Mouse (Mus musculus): ENCODE results near the gene Ankrd33b. TPM values are rescaled to one million over a fixed set of nuclear protein-coding genes. Genes with fewer than 3 reads are reported as not detected.

Ankrd33b gene
- polyA plus RNA-seq, 1 experiment, result 7.6 TPM

GRCm38 (mm10) chr15:31317056-31317805, 50.3 kb downstream of the Ankrd33b start:
- no peaks in the 10 kb centered on the region for H3K36me3 ChIP-seq (ENCODE audit: control insufficient read depth, insufficient read depth, low read length)
- H3K27ac ChIP-seq (ENCODE audit: control insufficient read depth, insufficient read depth, low read length), result no peak overlapping the region
- no peaks in the 10 kb centered on the region for H3K4me1 ChIP-seq (replicated peaks; ENCODE audit: control insufficient read depth, insufficient read depth, low read length)
- 90% methylated on average over 3 of the region's 3 CpGs for WGBS
- DNase-seq, result no peak
- TF ChIP-seq CTCF (IDR thresholded peaks at IDR 0.05; ENCODE audit: borderline replicate concordance, control insufficient read depth, extremely low read depth, insufficient read depth, low read length, poor library complexity) (no peak), POLR2A (IDR thresholded peaks at IDR 0.05; ENCODE audit: control insufficient read depth, extremely low read depth, insufficient read depth, low read length, poor library complexity) (no peak)
- H3K27me3 ChIP-seq (ENCODE audit: control insufficient read depth, insufficient read depth, low read length), result no peaks in the 10 kb centered on the region
- H3K4me3 ChIP-seq (ENCODE audit: control insufficient read depth, insufficient read depth, low read length), result no peak overlapping the region

- no peak for TF ChIP-seq CTCF (IDR thresholded peaks at IDR 0.05; ENCODE audit: borderline replicate concordance, control insufficient read depth, extremely low read depth, insufficient read depth, low read length, poor library complexity)
- TF ChIP-seq POLR2A (IDR thresholded peaks at IDR 0.05; ENCODE audit: control insufficient read depth, extremely low read depth, insufficient read depth, low read length, poor library complexity), result no peak
- no peak overlapping the region for H3K27ac ChIP-seq (ENCODE audit: control insufficient read depth, insufficient read depth, low read length)
- H3K27me3 ChIP-seq (ENCODE audit: control insufficient read depth, insufficient read depth, low read length), result no peaks in the 10 kb centered on the region
- H3K4me3 ChIP-seq (ENCODE audit: control insufficient read depth, insufficient read depth, low read length), result no peak overlapping the region
- H3K36me3 ChIP-seq (ENCODE audit: control insufficient read depth, insufficient read depth, low read length), result no peaks in the 10 kb centered on the region
- DNase-seq, result peak; percentile 54
- 25% methylated on average over 5 of the region's 5 CpGs for WGBS
- no peaks in the 10 kb centered on the region for H3K4me1 ChIP-seq (replicated peaks; ENCODE audit: control insufficient read depth, insufficient read depth, low read length)
These were observed 51.8 kb downstream of the Ankrd33b start for GRCm38 (mm10) chr15:31315630-31316231.

- Histone ChIP-seq H3K27ac (ENCODE audit: control insufficient read depth, insufficient read depth, low read length) (no peak overlapping the region), H3K27me3 (ENCODE audit: control insufficient read depth, insufficient read depth, low read length) (no peaks in the 10 kb centered on the region), H3K4me1 (replicated peaks; ENCODE audit: control insufficient read depth, insufficient read depth, low read length) (no peaks in the 10 kb centered on the region), H3K4me3 (ENCODE audit: control insufficient read depth, insufficient read depth, low read length) (no peak overlapping the region), H3K36me3 (ENCODE audit: control insufficient read depth, insufficient read depth, low read length) (no peaks in the 10 kb centered on the region)
- TF ChIP-seq POLR2A (IDR thresholded peaks at IDR 0.05; ENCODE audit: control insufficient read depth, extremely low read depth, insufficient read depth, low read length, poor library complexity) (no peak), CTCF (IDR thresholded peaks at IDR 0.05; ENCODE audit: borderline replicate concordance, control insufficient read depth, extremely low read depth, insufficient read depth, low read length, poor library complexity) (no peak)
- WGBS, result 83% methylated on average over 2 of the region's 2 CpGs
- no peak for DNase-seq
These were observed 55.5 kb downstream of the Ankrd33b start for GRCm38 (mm10) chr15:31312001-31312400.

- WGBS, result 89% methylated on average over 15 of the region's 15 CpGs
- no peak for DNase-seq
- Histone ChIP-seq H3K4me1 (replicated peaks; ENCODE audit: control insufficient read depth, insufficient read depth, low read length) (no peaks in the 10 kb centered on the region), H3K4me3 (ENCODE audit: control insufficient read depth, insufficient read depth, low read length) (no peak overlapping the region), H3K27me3 (ENCODE audit: control insufficient read depth, insufficient read depth, low read length) (no peaks in the 10 kb centered on the region), H3K36me3 (ENCODE audit: control insufficient read depth, insufficient read depth, low read length) (no peaks in the 10 kb centered on the region), H3K27ac (ENCODE audit: control insufficient read depth, insufficient read depth, low read length) (no peak overlapping the region)
- TF ChIP-seq CTCF (IDR thresholded peaks at IDR 0.05; ENCODE audit: borderline replicate concordance, control insufficient read depth, extremely low read depth, insufficient read depth, low read length, poor library complexity), result peak; percentile 67; the same call in 1 of the 2 replicates
- TF ChIP-seq POLR2A (IDR thresholded peaks at IDR 0.05; ENCODE audit: control insufficient read depth, extremely low read depth, insufficient read depth, low read length, poor library complexity), result no peak
These were observed 58.0 kb downstream of the Ankrd33b start for GRCm38 (mm10) chr15:31309526-31309925.

- WGBS, result 97% methylated on average over 4 of the region's 4 CpGs
- TF ChIP-seq POLR2A (IDR thresholded peaks at IDR 0.05; ENCODE audit: control insufficient read depth, extremely low read depth, insufficient read depth, low read length, poor library complexity) (no peak), CTCF (IDR thresholded peaks at IDR 0.05; ENCODE audit: borderline replicate concordance, control insufficient read depth, extremely low read depth, insufficient read depth, low read length, poor library complexity) (no peak)
- no peak overlapping the region for H3K27ac ChIP-seq (ENCODE audit: control insufficient read depth, insufficient read depth, low read length)
- H3K27me3 ChIP-seq (ENCODE audit: control insufficient read depth, insufficient read depth, low read length), result no peaks in the 10 kb centered on the region
- DNase-seq, result no peak
- no peaks in the 10 kb centered on the region for H3K36me3 ChIP-seq (ENCODE audit: control insufficient read depth, insufficient read depth, low read length)
- no peak overlapping the region for H3K4me3 ChIP-seq (ENCODE audit: control insufficient read depth, insufficient read depth, low read length)
- no peaks in the 10 kb centered on the region for H3K4me1 ChIP-seq (replicated peaks; ENCODE audit: control insufficient read depth, insufficient read depth, low read length)
These were observed 60.8 kb downstream of the Ankrd33b start for GRCm38 (mm10) chr15:31306726-31307125.

- H3K27ac ChIP-seq (ENCODE audit: control insufficient read depth, insufficient read depth, low read length), result no peak overlapping the region
- no peak for TF ChIP-seq POLR2A (IDR thresholded peaks at IDR 0.05; ENCODE audit: control insufficient read depth, extremely low read depth, insufficient read depth, low read length, poor library complexity)
- TF ChIP-seq CTCF (IDR thresholded peaks at IDR 0.05; ENCODE audit: borderline replicate concordance, control insufficient read depth, extremely low read depth, insufficient read depth, low read length, poor library complexity), result no peak
- DNase-seq, result no peak
- H3K36me3 ChIP-seq (ENCODE audit: control insufficient read depth, insufficient read depth, low read length), result no peaks in the 10 kb centered on the region
- no peak overlapping the region for H3K4me3 ChIP-seq (ENCODE audit: control insufficient read depth, insufficient read depth, low read length)
- no peaks in the 10 kb centered on the region for H3K4me1 ChIP-seq (replicated peaks; ENCODE audit: control insufficient read depth, insufficient read depth, low read length)
- H3K27me3 ChIP-seq (ENCODE audit: control insufficient read depth, insufficient read depth, low read length), result no peaks in the 10 kb centered on the region
- 92% methylated on average over 6 of the region's 6 CpGs for WGBS
These were observed 62.3 kb downstream of the Ankrd33b start for GRCm38 (mm10) chr15:31305181-31305580.
